Mouse (Mus musculus): Measurements from ENCODE around the gene Gas7. TPM values are rescaled to one million over a fixed set of nuclear protein-coding genes. Genes with fewer than 3 reads are reported as not detected.

Gas7 gene
- polyA plus RNA-seq, 1 experiment from 2014 or later: 2.3 TPM

DNA sequence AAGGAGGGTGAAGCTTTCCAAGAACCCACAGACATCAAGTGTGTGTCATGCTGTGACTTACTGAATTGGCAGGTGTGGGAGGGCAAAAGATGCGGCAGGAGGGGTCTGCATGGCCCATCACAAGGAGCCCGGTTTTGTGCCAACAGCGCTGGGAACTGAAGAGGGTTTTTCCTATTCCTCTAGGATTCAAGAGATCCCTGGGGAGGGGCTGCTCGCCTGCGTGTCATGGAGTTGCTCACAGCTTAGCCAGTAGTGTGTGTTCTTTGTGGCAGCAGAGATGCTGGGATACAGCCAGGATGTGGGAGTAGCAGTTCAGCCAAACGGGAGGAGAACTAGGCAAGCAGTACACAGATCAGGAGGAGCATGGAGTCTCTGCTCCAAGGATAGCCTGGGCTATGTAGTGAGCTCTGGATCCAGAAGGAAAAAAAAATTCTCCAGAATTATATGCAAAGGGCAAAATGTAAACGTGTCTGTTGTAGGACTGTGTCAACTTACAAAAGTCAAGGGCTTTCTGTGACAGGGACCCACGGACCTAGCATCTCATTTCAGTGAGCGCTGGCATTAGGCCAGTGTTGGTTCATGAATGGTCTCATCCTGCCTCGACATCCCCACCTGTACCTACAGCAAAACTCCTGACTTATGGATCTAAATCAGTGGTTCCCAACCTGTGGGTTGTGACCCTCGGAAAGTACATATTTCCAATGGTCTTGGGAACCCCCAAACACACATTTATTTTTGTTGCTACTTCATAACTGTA is 193.6 kb downstream of the Gas7 start:
- H3K4me2 ChIP-seq: no peak overlapping the region
- no peak for DNase-seq (ENCODE audit: low spot score)
- ATAC-seq (replicated peaks; ENCODE audit: low FRiP score): no peak
- H3K9me3 ChIP-seq (ENCODE audit: control insufficient read depth, low read length): no peaks in the 10 kb centered on the region
- no peaks in the 10 kb centered on the region for H3K4me1 ChIP-seq (replicated peaks; ENCODE audit: control insufficient read depth, insufficient read depth, low read length)
- WGBS: 76% methylated on average over 11 of the region's 11 CpGs
- no peaks in the 10 kb centered on the region for H3K36me3 ChIP-seq (ENCODE audit: control insufficient read depth, insufficient read depth, low read length)
- no peaks in the 10 kb centered on the region for H3K27me3 ChIP-seq (replicated peaks; ENCODE audit: control insufficient read depth, insufficient read depth, low read length)
- no peak overlapping the region for H3K4me3 ChIP-seq (ENCODE audit: low read depth, low read length)
- no peak overlapping the region for H3K9ac ChIP-seq (ENCODE audit: low read depth, low read length)
- no peak overlapping the region for H3K27ac ChIP-seq (ENCODE audit: low read depth, low read length)

GRCm38 (mm10) chr11:67649971-67650707 is 194.9 kb downstream of the Gas7 start:
- Histone ChIP-seq H3K9ac (ENCODE audit: low read depth, low read length) (no peak overlapping the region), H3K9me3 (ENCODE audit: control insufficient read depth, low read length) (no peaks in the 10 kb centered on the region), H3K27ac (ENCODE audit: low read depth, low read length) (no peak overlapping the region), H3K4me1 (replicated peaks; ENCODE audit: control insufficient read depth, insufficient read depth, low read length) (no peaks in the 10 kb centered on the region), H3K4me2 (no peak overlapping the region), H3K27me3 (replicated peaks; ENCODE audit: control insufficient read depth, insufficient read depth, low read length) (no peaks in the 10 kb centered on the region), H3K4me3 (ENCODE audit: low read depth, low read length) (no peak overlapping the region), H3K36me3 (ENCODE audit: control insufficient read depth, insufficient read depth, low read length) (no peaks in the 10 kb centered on the region)
- ATAC-seq (replicated peaks; ENCODE audit: low FRiP score): no peak
- no peak for DNase-seq (ENCODE audit: low spot score)
- 57% methylated on average over 10 of the region's 10 CpGs for WGBS

DNA sequence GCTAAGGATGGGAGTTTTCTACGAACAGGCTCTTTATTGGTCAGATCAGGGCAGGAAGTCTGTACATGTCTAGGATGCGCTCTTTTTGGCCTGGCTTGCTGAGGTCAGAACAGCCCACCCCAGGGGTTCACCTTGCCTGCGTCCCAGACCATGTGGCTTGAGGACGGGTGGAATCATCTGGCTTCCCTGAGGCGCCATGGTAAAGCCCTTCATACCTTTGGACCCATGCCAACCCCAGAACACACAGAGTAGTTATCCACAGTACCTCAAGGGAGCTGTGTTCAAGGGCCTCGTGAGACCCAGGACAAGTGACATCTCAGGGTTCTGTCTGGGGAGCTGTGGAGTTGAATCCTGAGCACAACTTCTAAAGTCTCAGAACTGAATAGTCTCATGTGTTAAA is 196.5 kb downstream of the Gas7 start:
- ATAC-seq (replicated peaks; ENCODE audit: low FRiP score) (no peak), DNase-seq (ENCODE audit: low spot score) (no peak)
- 82% methylated on average over 6 of the region's 6 CpGs for WGBS
- Histone ChIP-seq H3K27me3 (replicated peaks; ENCODE audit: control insufficient read depth, insufficient read depth, low read length) (no peaks in the 10 kb centered on the region), H3K4me2 (no peak overlapping the region), H3K27ac (ENCODE audit: low read depth, low read length) (no peak overlapping the region), H3K4me3 (ENCODE audit: low read depth, low read length) (no peak overlapping the region), H3K4me1 (replicated peaks; ENCODE audit: control insufficient read depth, insufficient read depth, low read length) (no peaks in the 10 kb centered on the region), H3K9me3 (ENCODE audit: control insufficient read depth, low read length) (no peaks in the 10 kb centered on the region), H3K36me3 (ENCODE audit: control insufficient read depth, insufficient read depth, low read length) (no peaks in the 10 kb centered on the region), H3K9ac (ENCODE audit: low read depth, low read length) (no peak overlapping the region)

- no peak overlapping the region for H3K27ac ChIP-seq (ENCODE audit: low read depth, low read length)
- no peak overlapping the region for H3K4me2 ChIP-seq
- H3K4me3 ChIP-seq (ENCODE audit: low read depth, low read length): no peak overlapping the region
- no peaks in the 10 kb centered on the region for H3K9me3 ChIP-seq (ENCODE audit: control insufficient read depth, low read length)
- no peaks in the 10 kb centered on the region for H3K4me1 ChIP-seq (replicated peaks; ENCODE audit: control insufficient read depth, insufficient read depth, low read length)
- no peak for DNase-seq (ENCODE audit: low spot score)
- H3K27me3 ChIP-seq (replicated peaks; ENCODE audit: control insufficient read depth, insufficient read depth, low read length): no peaks in the 10 kb centered on the region
- H3K36me3 ChIP-seq (ENCODE audit: control insufficient read depth, insufficient read depth, low read length): no peaks in the 10 kb centered on the region
- WGBS: 17% methylated on average over 14 of the region's 14 CpGs
- no peak overlapping the region for H3K9ac ChIP-seq (ENCODE audit: low read depth, low read length)
- no peak for ATAC-seq (replicated peaks; ENCODE audit: low FRiP score)
Observed at GRCm38 (mm10) chr11:67652194-67652892, 197.1 kb downstream of the Gas7 start.

GRCm38 (mm10) chr11:67652893-67653255 is 197.6 kb downstream of the Gas7 start:
- Histone ChIP-seq H3K4me3 (ENCODE audit: low read depth, low read length) (no peak overlapping the region), H3K36me3 (ENCODE audit: control insufficient read depth, insufficient read depth, low read length) (no peaks in the 10 kb centered on the region), H3K4me2 (no peak overlapping the region), H3K27ac (ENCODE audit: low read depth, low read length) (no peak overlapping the region), H3K9ac (ENCODE audit: low read depth, low read length) (no peak overlapping the region), H3K27me3 (replicated peaks; ENCODE audit: control insufficient read depth, insufficient read depth, low read length) (no peaks in the 10 kb centered on the region), H3K4me1 (replicated peaks; ENCODE audit: control insufficient read depth, insufficient read depth, low read length) (no peaks in the 10 kb centered on the region), H3K9me3 (ENCODE audit: control insufficient read depth, low read length) (no peaks in the 10 kb centered on the region)
- WGBS: 49% methylated on average over 6 of the region's 6 CpGs
- ATAC-seq (replicated peaks; ENCODE audit: low FRiP score) (no peak), DNase-seq (ENCODE audit: low spot score) (no peak)

GRCm38 (mm10) chr11:67653521-67654090 is 198.4 kb downstream of the Gas7 start:
- H3K27ac ChIP-seq (ENCODE audit: low read depth, low read length): no peak overlapping the region
- ATAC-seq (replicated peaks; ENCODE audit: low FRiP score): no peak
- H3K9me3 ChIP-seq (ENCODE audit: control insufficient read depth, low read length): no peaks in the 10 kb centered on the region
- H3K4me1 ChIP-seq (replicated peaks; ENCODE audit: control insufficient read depth, insufficient read depth, low read length): no peaks in the 10 kb centered on the region
- no peak overlapping the region for H3K4me2 ChIP-seq
- H3K27me3 ChIP-seq (replicated peaks; ENCODE audit: control insufficient read depth, insufficient read depth, low read length): no peaks in the 10 kb centered on the region
- no peak overlapping the region for H3K4me3 ChIP-seq (ENCODE audit: low read depth, low read length)
- H3K36me3 ChIP-seq (ENCODE audit: control insufficient read depth, insufficient read depth, low read length): no peaks in the 10 kb centered on the region
- no peak for DNase-seq (ENCODE audit: low spot score)
- H3K9ac ChIP-seq (ENCODE audit: low read depth, low read length): no peak overlapping the region
- 87% methylated on average over 9 of the region's 9 CpGs for WGBS

GRCm38 (mm10) chr11:67654514-67654913 is 199.3 kb downstream of the Gas7 start:
- ATAC-seq (replicated peaks; ENCODE audit: low FRiP score) (no peak), DNase-seq (ENCODE audit: low spot score) (no peak)
- Histone ChIP-seq H3K9ac (ENCODE audit: low read depth, low read length) (no peak overlapping the region), H3K27ac (ENCODE audit: low read depth, low read length) (no peak overlapping the region), H3K4me3 (ENCODE audit: low read depth, low read length) (no peak overlapping the region), H3K36me3 (ENCODE audit: control insufficient read depth, insufficient read depth, low read length) (no peaks in the 10 kb centered on the region), H3K27me3 (replicated peaks; ENCODE audit: control insufficient read depth, insufficient read depth, low read length) (no peaks in the 10 kb centered on the region), H3K4me2 (no peak overlapping the region), H3K9me3 (ENCODE audit: control insufficient read depth, low read length) (no peaks in the 10 kb centered on the region), H3K4me1 (replicated peaks; ENCODE audit: control insufficient read depth, insufficient read depth, low read length) (no peaks in the 10 kb centered on the region)
- WGBS: 84% methylated on average over 4 of the region's 4 CpGs

DNA sequence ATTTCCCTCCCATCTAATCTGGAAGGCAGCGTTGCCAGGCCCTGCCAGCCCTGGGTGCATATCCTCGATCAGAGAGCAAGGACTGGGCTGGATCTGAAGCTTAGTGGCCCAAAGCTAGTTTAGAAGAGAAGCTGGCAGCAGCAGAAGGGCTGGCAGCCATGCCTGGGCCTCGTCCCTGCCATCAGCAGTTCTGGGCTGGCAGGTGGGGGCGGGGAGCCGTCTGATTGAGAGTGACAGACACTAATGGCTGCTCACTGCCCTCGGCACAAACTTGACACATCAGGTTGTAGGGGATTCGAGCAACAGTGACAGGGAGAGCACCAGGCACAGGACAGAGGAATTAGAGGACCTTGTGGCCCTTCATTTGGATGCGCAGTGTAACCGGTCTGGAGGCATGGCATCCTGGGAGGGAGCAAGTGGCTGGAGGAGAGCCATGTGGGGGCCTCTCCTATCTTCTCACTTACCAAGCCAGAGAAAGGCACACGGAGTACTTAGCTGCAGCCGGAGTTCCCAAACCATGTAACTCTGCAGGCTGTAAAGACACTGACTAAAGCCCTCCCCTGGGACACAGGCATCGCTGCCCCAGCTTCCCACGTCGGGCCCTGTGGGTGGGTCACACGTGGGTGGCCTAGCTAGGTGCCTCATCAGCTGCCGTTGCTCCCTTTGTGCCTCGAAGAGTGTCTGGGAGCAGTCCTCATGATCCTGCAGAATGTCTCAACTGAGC is 200.2 kb downstream of the Gas7 start:
- no peak overlapping the region for H3K4me2 ChIP-seq
- no peaks in the 10 kb centered on the region for H3K9me3 ChIP-seq (ENCODE audit: control insufficient read depth, low read length)
- H3K27me3 ChIP-seq (replicated peaks; ENCODE audit: control insufficient read depth, insufficient read depth, low read length): no peaks in the 10 kb centered on the region
- no peaks in the 10 kb centered on the region for H3K36me3 ChIP-seq (ENCODE audit: control insufficient read depth, insufficient read depth, low read length)
- H3K4me1 ChIP-seq (replicated peaks; ENCODE audit: control insufficient read depth, insufficient read depth, low read length): no peaks in the 10 kb centered on the region
- no peak overlapping the region for H3K27ac ChIP-seq (ENCODE audit: low read depth, low read length)
- 70% methylated on average over 17 of the region's 17 CpGs for WGBS
- DNase-seq (ENCODE audit: low spot score): no peak
- H3K4me3 ChIP-seq (ENCODE audit: low read depth, low read length): no peak overlapping the region
- no peak overlapping the region for H3K9ac ChIP-seq (ENCODE audit: low read depth, low read length)
- no peak for ATAC-seq (replicated peaks; ENCODE audit: low FRiP score)
